Comparison of ENCODE assay signal across 19 mouse cellular contexts in the genomic region with DNA sequence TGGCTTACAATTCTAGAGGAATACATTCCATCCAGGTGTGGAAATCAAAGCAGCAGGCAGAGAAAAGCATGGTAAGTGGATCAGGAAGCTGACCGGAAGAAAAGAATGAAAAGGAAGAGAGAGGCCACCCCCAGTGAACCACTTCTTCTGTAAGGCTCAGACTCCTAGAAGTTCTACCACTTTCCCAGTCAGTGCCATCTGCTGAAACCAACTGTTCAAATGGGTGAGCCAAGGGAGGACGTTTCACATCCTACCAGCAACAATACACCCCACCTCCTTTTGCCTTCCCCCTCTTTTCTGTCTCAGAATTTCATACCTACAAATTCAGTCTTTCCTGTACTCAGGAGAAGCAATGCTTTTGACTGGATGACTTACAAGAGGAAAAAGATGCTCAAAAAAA.
DNase-seq lines count a peak whose midpoint lies in the region; ATAC-seq and TF ChIP-seq lines count a peak whose summit lies in the region.
"Had no signal": no experiment of that assay in that cellular context is flagged by ENCODE, and none has a peak within 500 bp of the region (broad histone marks: within the 10 kb centered on the region; RNA-seq: fewer than 3 reads in every experiment).

No protein-coding gene starts in this region.

- TF ChIP-seq POLR2A in cerebellum, adult 2 months (IDR thresholded peaks at IDR 0.05; ENCODE audit: borderline replicate concordance, insufficient read depth, low read length), result no peak

- H3K4me1 ChIP-seq in cerebellum, adult 2 months (ENCODE audit: control insufficient read depth, insufficient read depth, low read length), result no peaks in the 10 kb centered on the region
- H3K4me1 ChIP-seq: embryonic facial prominence, embryonic 12.5 days; forebrain, embryonic 12.5 days had no signal

- intact Hi-C loops in left cerebral cortex, postnatal 36 days (cut with DNase I), result no loop called here
- intact Hi-C loops in left cerebral cortex, postnatal 10 days (cut with DNase I), result no loop called here

- ATAC-seq in frontal cortex, adult (ENCODE audit: low TSS enrichment), result peak; percentile 93
- ATAC-seq: forebrain, postnatal 0 days; hindbrain, embryonic 16.5 days had no signal

- DNase-seq in frontal cortex, postnatal 25 days (ENCODE audit: low spot score in 2 of 2), result no peak
- DNase-seq in left cerebral cortex, postnatal 36 days (ENCODE audit: low spot score in 2 of 2), result peak; percentile 29 to 62
- no peak for DNase-seq in left cerebral cortex, postnatal 10 days (ENCODE audit: extremely low spot score in 1 of 2, low spot score in 2 of 2)
- DNase-seq in brain, adult 2 months (ENCODE audit: low read depth, low spot score), result peak; percentile 86
- DNase-seq in layer of hippocampus, adult 8-10 months (ENCODE audit: low spot score in 2 of 2), result peak; percentile 67 to 69
- no peak for DNase-seq in cerebellum, adult 11 months
- no peak for DNase-seq in cerebellum, adult 2 months
- DNase-seq: adrenal gland, postnatal 10 days; cerebellum, adult 8-10 months; forebrain, postnatal 0 days; gastrocnemius, postnatal 36 days; heart, adult 11 months; heart, postnatal 36 days had no signal

- no peak for TF ChIP-seq CTCF in cerebellum, adult 2 months (IDR thresholded peaks at IDR 0.05; ENCODE audit: borderline replicate concordance, insufficient read depth, low read depth, low read length)

- no peak overlapping the region for H3K4me3 ChIP-seq in cerebellum, adult 2 months (replicated peaks; ENCODE audit: insufficient read depth, low read depth, low read length)
- H3K4me3 ChIP-seq: embryonic facial prominence, embryonic 12.5 days; forebrain, embryonic 12.5 days; heart, embryonic 13.5 days; hindbrain, embryonic 12.5 days had no signal

- no peak overlapping the region for H3K27ac ChIP-seq in cerebellum, adult 2 months (ENCODE audit: insufficient read depth, low read length)
- H3K27ac ChIP-seq: embryonic facial prominence, embryonic 12.5 days; forebrain, embryonic 12.5 days; heart, embryonic 13.5 days; hindbrain, embryonic 12.5 days had no signal

- WGBS in cerebellum, adult 2 months, result 24% methylated on average over 2 of the region's 2 CpGs

- H3K27me3 ChIP-seq in cerebellum, adult 2 months (ENCODE audit: control insufficient read depth, insufficient read depth, low read length), result no peaks in the 10 kb centered on the region; the same call in 1 of the 2 replicates
- H3K27me3 ChIP-seq: embryonic facial prominence, embryonic 12.5 days; forebrain, embryonic 12.5 days; heart, embryonic 13.5 days; hindbrain, embryonic 12.5 days had no signal

Comparison
In these comparisons a context has a peak if more than half of its experiments do, and no peak if none do; other contexts are left out.
1. DNase-seq: peak in left cerebral cortex, postnatal 36 days (2 of 2), brain, adult 2 months (single experiment) and layer of hippocampus, adult 8-10 months (2 of 2); none in frontal cortex, postnatal 25 days (0 of 2), left cerebral cortex, postnatal 10 days (0 of 2), cerebellum, adult 11 months (single experiment) and cerebellum, adult 2 months (0 of 2).